Mouse (Mus musculus) kidney, postnatal 0 days (tissue): ENCODE measurements at regions not wholly inside any gene's neighbourhood (a gene's known extent, or its start where the extent isn't known, plus 50 kb on each side); places are given as distances from the start of the nearest gene placed in this dataset.

Source experiments
- ATAC-seq: fragments of 200-750 bp; cut with Nextera tagmentation; replicated peaks from 2 replicates; pipeline ENCODE4 v1.8.0; 2017; ENCODE audit warnings: low read depth, moderate number of reproducible peaks, moderate TSS enrichment, moderate library complexity; ENCODE audit not compliant: low FRiP score
- DNase-seq: peaks from one replicate; pipeline ENCODE4 v3.0.0-alpha.2; 2016; ENCODE audit warnings: low spot score
- H3K27ac ChIP-seq: fragments of 300-500 bp; sonication (generic); 2 replicates; pipeline ENCODE4 v1.5.1; 2014; ENCODE audit warnings: mild to moderate bottlenecking
- H3K27me3 ChIP-seq: fragments of 300-500 bp; sonication (generic); 2 replicates; pipeline ENCODE4 v1.6.1; 2014; ENCODE audit warnings: low read length, mixed read lengths; ENCODE audit not compliant: insufficient read depth
- H3K36me3 ChIP-seq: fragments of 300-500 bp; sonication (generic); 2 replicates; pipeline ENCODE4 v1.6.1; 2014; ENCODE audit warnings: low read length, mixed read lengths; ENCODE audit not compliant: insufficient read depth
- H3K4me1 ChIP-seq: fragments of 300-500 bp; sonication (generic); replicated peaks from 2 replicates; pipeline ENCODE4 v1.6.1; 2014; ENCODE audit warnings: antibody characterized with exemption, low read length, mixed read lengths; ENCODE audit not compliant: insufficient read depth
- H3K4me2 ChIP-seq: fragments of 300-500 bp; sonication (generic); 2 replicates; pipeline ENCODE4 v1.6.1; 2014; ENCODE audit warnings: mild to moderate bottlenecking, low read length, moderate library complexity, mixed read lengths
- H3K4me3 ChIP-seq: fragments of 300-500 bp; sonication (generic); replicated peaks from 2 replicates; pipeline ENCODE4 v1.5.1; 2014; ENCODE audit warnings: low read depth, low read length
- H3K9ac ChIP-seq: fragments of 300-500 bp; sonication (generic); 2 replicates; pipeline ENCODE4 v1.6.1; 2014; ENCODE audit warnings: low read depth, low read length
- H3K9me3 ChIP-seq: fragments of 300-500 bp; sonication (generic); replicated peaks from 2 replicates; pipeline ENCODE4 v1.6.1; 2016; ENCODE audit warnings: low read length, inconsistent platforms, mixed read lengths
- CTCF ChIP-seq: IDR thresholded peaks from 2 replicates; pipeline ENCODE4 v1.5.1; 2016; ENCODE audit warnings: antibody characterized with exemption, low read depth, mild to moderate bottlenecking, moderate library complexity
- WGBS: fragments of 180-500 bp; shearing (Covaris S2); extraction: QIAGEN DNeasy Blood & Tissue Kit; methylation state at CpG from one replicate; pipeline ENCODE4 v1.1.7; 2014; 5-methylcytosine and 5-hydroxymethylcytosine counted together

DNA sequence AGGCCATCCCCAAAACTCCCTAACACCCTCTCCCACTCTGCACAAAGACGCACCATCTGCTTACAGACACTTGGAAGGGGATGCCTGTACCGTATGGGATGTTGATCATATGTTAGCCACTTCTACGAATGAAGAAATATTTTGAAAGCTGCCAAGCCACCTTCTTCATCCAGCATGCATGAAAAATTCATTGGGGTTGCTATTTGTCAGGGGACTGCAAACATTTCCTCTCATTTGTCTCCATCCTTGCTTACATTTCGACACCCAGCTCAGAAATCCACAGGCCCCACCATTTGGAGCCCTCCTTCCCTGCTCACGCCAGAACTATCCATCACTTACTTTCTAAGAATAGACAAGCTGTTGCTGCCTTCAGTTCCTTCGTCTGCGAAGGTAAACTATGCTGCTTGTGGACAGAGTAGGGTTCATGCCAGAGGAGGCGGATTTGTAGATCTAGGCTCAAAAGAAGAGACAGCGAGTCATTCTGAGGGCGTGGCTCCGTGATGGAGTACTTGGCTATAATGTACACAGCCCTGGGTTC lies 51.2 kb upstream of the Cdh4 start:
- Histone ChIP-seq H3K9ac (no peak overlapping the region), H3K27ac (no peak overlapping the region), H3K36me3 (no peaks in the 10 kb centered on the region), H3K9me3 (no peaks in the 10 kb centered on the region), H3K4me3 (no peak overlapping the region), H3K4me2 (no peak overlapping the region), H3K27me3 (no peaks in the 10 kb centered on the region), H3K4me1 (no peaks in the 10 kb centered on the region)
- DNase-seq (no peak), ATAC-seq (no peak)
- 65% methylated on average over 11 of the region's 11 CpGs for WGBS
- no peak for TF ChIP-seq CTCF
